Mouse (Mus musculus) gastrocnemius, adult 2 months (tissue): ENCODE results near the gene Abi3. TPM values are rescaled to one million over a fixed set of nuclear protein-coding genes. Genes with fewer than 3 reads are reported as not detected.

Experiments
- DNase-seq: peaks from one replicate; pipeline ENCODE4 v3.0.0; 2022
- H3K27ac ChIP-seq: fragments of 200-600 bp; 2 replicates; pipeline ENCODE4 v1.8.1; 2022; ENCODE audit warnings: mild to moderate bottlenecking
- H3K4me3 ChIP-seq: fragments of 200-600 bp; 2 replicates; pipeline ENCODE4 v1.8.1; 2022; ENCODE audit warnings: mild to moderate bottlenecking, moderate library complexity
- CTCF ChIP-seq: fragments of 200-600 bp; IDR thresholded peaks from 2 replicates; pipeline ENCODE4 v1.8.1; 2022; ENCODE audit warnings: antibody characterized with exemption, mild to moderate bottlenecking, moderate library complexity
- intact Hi-C: fragments of 180-260 bp; cut with DNase I; formaldehyde crosslinking; loops from one replicate; pipeline ENCODE4 v1.15.1; 2025
- total RNA-seq, 2 experiments: library from RNA; stranded (reverse); gene quantifications; 2 replicates each; pipeline ENCODE4 v1.2.3; 2021

The Abi3 gene
- total RNA-seq, 2 experiments from 2014 or later, result 2.2 to 3.0 TPM

DNA sequence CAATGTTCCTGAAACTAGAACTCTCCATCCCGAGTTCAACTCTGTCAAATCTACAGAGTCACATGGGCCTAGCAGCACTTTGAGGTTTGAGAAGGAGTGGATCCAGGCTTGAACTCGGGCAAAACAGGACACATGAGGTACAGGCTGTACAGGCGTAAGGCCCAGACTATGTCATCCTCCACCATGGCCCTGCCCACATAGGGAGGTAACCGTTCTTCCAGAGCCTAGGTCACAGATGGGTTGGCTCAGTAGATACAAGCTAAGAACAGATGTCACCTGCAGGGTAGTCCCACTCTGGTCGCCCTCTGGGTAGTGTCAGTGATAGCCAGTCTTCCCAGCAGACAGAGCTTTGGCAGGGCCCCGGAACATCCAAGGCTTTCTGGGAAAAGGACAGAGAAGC, 55.8 kb downstream of the Abi3 start:
- intact Hi-C loops, result no loop called here
- H3K4me3 ChIP-seq, result no peak overlapping the region
- no peak for DNase-seq
- H3K27ac ChIP-seq, result 0 out of 2 replicates have a peak overlapping the region, but pooled peaks have one; percentile 7
- TF ChIP-seq CTCF, result no peak

DNA sequence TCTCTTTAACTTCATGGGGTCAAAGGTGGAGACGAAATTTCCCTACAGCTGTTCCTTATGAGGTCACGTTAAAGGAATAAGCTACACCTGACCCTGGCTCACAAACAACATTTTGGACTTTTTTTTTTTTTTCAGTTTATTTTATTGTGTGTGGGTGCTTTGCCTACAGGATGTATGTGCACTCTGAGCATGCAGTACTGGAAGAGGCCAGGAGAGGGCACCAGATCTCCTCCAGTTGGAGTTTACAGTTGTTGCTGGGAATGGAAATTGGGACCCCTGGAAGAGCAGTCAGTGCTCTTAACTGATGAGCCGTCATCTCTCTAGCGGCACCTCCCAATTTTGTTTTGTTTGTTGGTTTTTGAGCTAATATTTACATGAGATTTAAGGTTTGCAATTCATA, 56.6 kb downstream of the Abi3 start:
- no peak overlapping the region for H3K4me3 ChIP-seq
- H3K27ac ChIP-seq, result no peak overlapping the region
- no peak for DNase-seq
- peak; percentile 43 for TF ChIP-seq CTCF
- intact Hi-C loops, result no loop called here

DNA sequence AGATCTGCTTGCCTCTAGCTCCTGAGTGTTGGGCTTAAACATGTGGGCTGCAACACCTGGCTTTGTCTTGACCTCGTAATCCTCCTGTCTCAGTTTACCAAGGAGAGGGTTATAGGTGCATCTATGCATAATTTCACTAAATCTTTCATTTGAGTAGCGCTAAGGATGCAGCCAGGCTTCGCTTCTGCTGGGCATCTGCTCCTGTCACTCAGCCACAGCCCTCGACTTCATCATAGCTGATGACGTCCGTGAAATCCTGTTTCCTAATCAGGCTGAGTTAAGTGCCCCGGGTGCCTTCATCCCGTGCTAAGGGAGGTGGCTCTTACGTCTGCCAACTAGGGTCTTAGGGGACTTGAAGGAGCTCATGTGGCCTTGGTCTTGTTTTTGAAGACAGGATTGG, 58.3 kb downstream of the Abi3 start:
- TF ChIP-seq CTCF, result no peak
- no peak for DNase-seq
- no peak overlapping the region for H3K27ac ChIP-seq
- no peak overlapping the region for H3K4me3 ChIP-seq
- intact Hi-C loops, result no loop called here

DNA sequence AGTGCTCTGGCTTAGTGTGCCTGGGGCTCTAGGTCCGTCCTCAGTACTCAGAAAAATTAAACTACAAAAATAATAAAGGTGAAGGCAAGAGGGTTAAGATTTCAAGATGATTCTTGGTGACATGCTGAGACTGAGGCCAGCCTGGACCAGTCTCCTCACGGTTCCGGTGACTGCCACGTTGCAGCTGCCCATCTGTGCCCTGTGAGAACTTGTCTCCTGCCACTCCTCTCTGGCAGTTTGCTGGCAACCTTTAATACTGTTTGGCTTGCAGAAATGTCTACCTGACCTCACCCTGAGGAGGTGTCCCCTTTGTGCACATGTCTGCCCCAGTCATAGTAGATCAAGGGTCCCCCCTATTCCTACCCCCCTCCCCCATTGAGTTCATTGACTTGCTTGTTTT, 58.8 kb downstream of the Abi3 start:
- intact Hi-C loops, result no loop called here
- TF ChIP-seq CTCF, result no peak
- no peak overlapping the region for H3K27ac ChIP-seq
- DNase-seq, result no peak
- H3K4me3 ChIP-seq, result no peak overlapping the region

DNA sequence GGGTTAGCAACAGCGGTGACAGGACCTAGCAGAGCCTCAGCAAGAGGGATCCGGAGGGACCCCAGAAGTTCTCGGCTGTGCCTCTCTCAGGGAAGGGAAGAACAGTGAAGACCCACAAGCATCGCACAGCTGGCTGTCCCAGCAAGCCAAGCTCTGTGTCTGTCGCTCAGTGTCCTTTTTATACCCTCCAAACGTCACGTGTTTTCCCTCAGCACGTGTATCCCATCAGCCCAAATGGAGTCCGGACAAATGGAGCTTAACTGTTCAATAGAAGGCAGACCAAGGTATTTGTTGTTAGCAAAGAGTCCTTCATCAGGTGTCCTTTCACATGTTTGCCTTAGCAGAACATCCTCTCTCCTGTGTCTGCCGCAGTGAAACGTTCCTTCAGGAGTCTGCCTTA, 60.7 kb downstream of the Abi3 start:
- Histone ChIP-seq H3K27ac (no peak overlapping the region), H3K4me3 (no peak overlapping the region)
- DNase-seq, result no peak
- intact Hi-C loops, result no loop called here
- TF ChIP-seq CTCF, result no peak

DNA sequence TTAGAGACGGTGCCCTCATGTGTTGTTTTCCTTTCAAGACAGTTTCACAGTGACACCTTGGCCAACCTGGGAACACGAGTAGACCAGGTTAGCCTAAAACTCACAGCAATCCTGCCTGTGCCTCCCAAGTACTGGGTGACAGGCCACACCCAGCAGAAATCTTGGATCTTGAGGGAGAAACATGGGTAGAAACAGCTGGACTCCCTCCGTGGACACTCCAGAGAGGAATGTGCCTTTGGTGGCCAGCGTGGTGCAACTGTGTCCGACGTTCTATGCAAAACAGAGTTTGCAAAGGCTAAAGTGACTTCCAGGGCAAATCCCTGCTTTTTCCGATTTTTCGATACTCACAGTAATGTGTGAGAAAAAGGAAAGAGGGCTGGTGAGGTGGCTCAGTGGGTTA, 61.8 kb downstream of the Abi3 start:
- intact Hi-C loops, result no loop called here
- no peak for TF ChIP-seq CTCF
- Histone ChIP-seq H3K27ac (no peak overlapping the region), H3K4me3 (no peak overlapping the region)
- no peak for DNase-seq

Other genes starting within 250 kb of the Abi3 start
- gene Phb, start 175.5 kb downstream of the Abi3 start, total RNA-seq, result 100 to 1,000 TPM; 162 to 201 TPM
- 100 to 1,000 TPM in 1 of 2 experiments, 10 to 100 TPM in 1; 94.6 to 110 TPM for gene Zfp652, start 129.8 kb downstream of the Abi3 start, total RNA-seq
- gene B130006D01Rik, start 118.9 kb downstream of the Abi3 start, total RNA-seq, result under 1 TPM; 0.28 to 0.45 TPM
- gene Phospho1, start 18.0 kb downstream of the Abi3 start, total RNA-seq, result 100 to 1,000 TPM; 274 to 394 TPM
- 1 to 10 TPM; 2.6 to 7.6 TPM for gene Gngt2, start 5.3 kb downstream of the Abi3 start, total RNA-seq
- gene B4galnt2, start 72.4 kb upstream of the Abi3 start, total RNA-seq, result not detected
- not detected for gene Igf2bp1, start 163.5 kb upstream of the Abi3 start, total RNA-seq
- gene Gip, start 182.1 kb upstream of the Abi3 start, total RNA-seq, result not detected
- 10 to 100 TPM; 31.6 to 34.6 TPM for gene Snf8, start 192.4 kb upstream of the Abi3 start, total RNA-seq
- 10 to 100 TPM; 14.4 to 18.2 TPM for gene Ube2z, start 222.9 kb upstream of the Abi3 start, total RNA-seq
- gene Atp5g1, start 233.2 kb upstream of the Abi3 start, total RNA-seq, result 1,000 to 10,000 TPM; 1,178 to 1,786 TPM